Mouse (Mus musculus): ENCODE measurements at regions not wholly inside any gene's neighbourhood (a gene's known extent, or its start where the extent isn't known, plus 50 kb on each side); places are given as distances from the start of the nearest gene placed in this dataset.

DNA sequence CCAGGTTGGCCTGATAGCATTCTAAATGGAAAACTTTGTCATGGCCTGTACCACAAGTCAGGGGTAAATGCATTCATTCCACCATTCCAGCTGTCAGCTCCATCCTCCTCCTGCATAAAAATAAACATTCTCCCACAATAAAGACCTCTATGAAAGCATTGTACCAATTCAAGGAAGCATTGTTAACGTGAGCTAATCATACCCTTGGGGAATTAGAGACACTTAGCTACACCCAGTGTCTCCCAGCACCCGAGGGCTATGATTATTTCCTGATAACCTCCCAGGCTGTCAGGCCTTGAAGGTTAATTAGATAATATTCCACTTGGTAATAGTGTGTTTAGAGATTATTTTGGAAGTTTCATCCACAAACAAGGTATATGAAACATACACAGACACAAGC, 182.1 kb downstream of the Ppp1r3a start:
- Histone ChIP-seq H3K36me3 (ENCODE audit: control insufficient read depth, insufficient read depth) (no peaks in the 10 kb centered on the region), H3K4me2 (ENCODE audit: low read depth) (no peak overlapping the region), H3K79me2 (ENCODE audit: control insufficient read depth, insufficient read depth) (no peaks in the 10 kb centered on the region), H3K27me3 (ENCODE audit: control insufficient read depth, insufficient read depth, insufficient read length) (no peaks in the 10 kb centered on the region), H3K4me3 (no peak overlapping the region), H3ac (ENCODE audit: control insufficient read depth, insufficient read length) (no peak overlapping the region)
- TF ChIP-seq POLR2A (IDR thresholded peaks at IDR 0.05; ENCODE audit: insufficient read length, low read depth) (no peak), TCF12 (IDR thresholded peaks at IDR 0.05; ENCODE audit: insufficient read depth, poor library complexity, severe bottlenecking) (no peak), E2F4 (IDR thresholded peaks at IDR 0.05; ENCODE audit: insufficient read depth) (no peak), MAX (IDR thresholded peaks at IDR 0.05; ENCODE audit: low read depth) (no peak), USF1 (IDR thresholded peaks at IDR 0.05; ENCODE audit: low read depth) (no peak), REST (IDR thresholded peaks at IDR 0.05; ENCODE audit: insufficient read depth, insufficient read length) (no peak), MYOG (IDR thresholded peaks at IDR 0.05; ENCODE audit: control insufficient read depth in 1 of 3, insufficient read depth in 1 of 3, insufficient read length in 2 of 3, low read depth in 2 of 3) (no peak), SRF (IDR thresholded peaks at IDR 0.05; ENCODE audit: control insufficient read depth, insufficient read length, low read depth) (no peak), POLR2AphosphoS2 (IDR thresholded peaks at IDR 0.05; ENCODE audit: insufficient read length, low read depth) (no peak), TCF3 (IDR thresholded peaks at IDR 0.05; ENCODE audit: insufficient read length, low read depth) (no peak), CEBPB (IDR thresholded peaks at IDR 0.05; ENCODE audit: insufficient read depth, poor library complexity, severe bottlenecking) (no peak), MYOD1 (IDR thresholded peaks at IDR 0.05; ENCODE audit: control insufficient read depth in 1 of 3, insufficient read length in 2 of 3, low read depth in 2 of 3) (no peak)

DNA sequence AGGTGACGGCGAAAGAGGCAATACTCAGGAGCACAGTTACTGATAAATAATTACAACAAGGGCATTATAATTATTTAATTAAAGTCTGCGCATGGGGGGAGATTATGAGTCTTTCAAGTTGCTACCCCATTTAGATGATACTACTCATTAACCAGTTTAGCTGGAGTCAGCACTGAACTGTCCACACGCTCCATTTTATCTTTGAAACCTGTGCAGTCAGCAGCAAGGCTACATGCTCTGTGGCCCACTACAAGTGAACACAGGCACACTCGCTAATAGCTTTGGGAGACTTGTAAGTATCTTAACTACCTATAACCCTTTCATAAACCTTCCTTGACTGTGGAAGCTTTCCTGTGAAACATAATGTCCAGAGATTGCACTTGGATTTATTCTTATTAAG, 214.7 kb downstream of the Ppp1r3a start:
- H3K4me2 ChIP-seq (ENCODE audit: low read depth), result no peak overlapping the region
- TF ChIP-seq MAX (IDR thresholded peaks at IDR 0.05; ENCODE audit: low read depth) (no peak), E2F4 (IDR thresholded peaks at IDR 0.05; ENCODE audit: insufficient read depth) (no peak), MYOD1 (IDR thresholded peaks at IDR 0.05; ENCODE audit: control insufficient read depth in 1 of 3, insufficient read length in 2 of 3, low read depth in 2 of 3) (no peak), MYOG (IDR thresholded peaks at IDR 0.05; ENCODE audit: control insufficient read depth in 1 of 3, insufficient read depth in 1 of 3, insufficient read length in 2 of 3, low read depth in 2 of 3) (no peak), CEBPB (IDR thresholded peaks at IDR 0.05; ENCODE audit: insufficient read depth, poor library complexity, severe bottlenecking) (no peak), REST (IDR thresholded peaks at IDR 0.05; ENCODE audit: insufficient read depth, insufficient read length) (no peak), SRF (IDR thresholded peaks at IDR 0.05; ENCODE audit: control insufficient read depth, insufficient read length, low read depth) (no peak), USF1 (IDR thresholded peaks at IDR 0.05; ENCODE audit: low read depth) (no peak), POLR2A (IDR thresholded peaks at IDR 0.05; ENCODE audit: insufficient read length, low read depth) (no peak), TCF12 (IDR thresholded peaks at IDR 0.05; ENCODE audit: insufficient read depth, poor library complexity, severe bottlenecking) (no peak)
- H3ac ChIP-seq (ENCODE audit: control insufficient read depth, insufficient read length), result no peak overlapping the region
- no peak overlapping the region for H3K4me3 ChIP-seq
- H3K36me3 ChIP-seq (ENCODE audit: control insufficient read depth, insufficient read depth), result no peaks in the 10 kb centered on the region
- no peaks in the 10 kb centered on the region for H3K79me2 ChIP-seq (ENCODE audit: control insufficient read depth, insufficient read depth)
- H3K27me3 ChIP-seq (ENCODE audit: control insufficient read depth, insufficient read depth, insufficient read length), result no peaks in the 10 kb centered on the region

DNA sequence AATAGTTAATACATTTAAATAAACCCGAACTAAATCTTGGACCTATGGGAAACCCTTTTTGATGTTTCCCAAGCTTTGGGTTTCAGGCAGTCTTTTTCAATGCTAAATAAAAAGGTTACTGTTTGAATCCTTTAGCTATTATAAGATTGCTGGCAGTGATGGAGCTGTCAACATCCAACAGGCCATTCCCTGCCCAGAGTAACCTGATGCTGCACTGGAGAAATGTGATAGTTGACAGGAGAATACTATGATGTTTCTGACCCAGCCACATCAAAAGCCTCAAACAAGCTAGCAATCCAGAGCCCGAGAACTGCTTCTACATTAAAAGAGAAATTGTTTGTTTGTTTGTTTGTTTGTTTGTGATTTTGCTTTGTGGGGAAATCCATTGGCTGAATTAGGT, 226.0 kb downstream of the Ppp1r3a start:
- Histone ChIP-seq H3K36me3 (ENCODE audit: control insufficient read depth, insufficient read depth) (no peaks in the 10 kb centered on the region), H3K79me2 (ENCODE audit: control insufficient read depth, insufficient read depth) (no peaks in the 10 kb centered on the region), H3K4me3 (no peak overlapping the region), H3ac (ENCODE audit: control insufficient read depth, insufficient read length) (no peak overlapping the region), H3K27me3 (ENCODE audit: control insufficient read depth, insufficient read depth, insufficient read length) (no peaks in the 10 kb centered on the region), H3K4me2 (ENCODE audit: low read depth) (no peak overlapping the region)
- TF ChIP-seq E2F4 (IDR thresholded peaks at IDR 0.05; ENCODE audit: insufficient read depth) (no peak), REST (IDR thresholded peaks at IDR 0.05; ENCODE audit: insufficient read depth, insufficient read length) (no peak), POLR2AphosphoS2 (IDR thresholded peaks at IDR 0.05; ENCODE audit: insufficient read length, low read depth) (no peak), USF1 (IDR thresholded peaks at IDR 0.05; ENCODE audit: low read depth) (no peak), TCF12 (IDR thresholded peaks at IDR 0.05; ENCODE audit: insufficient read depth, poor library complexity, severe bottlenecking) (no peak), POLR2A (IDR thresholded peaks at IDR 0.05; ENCODE audit: insufficient read length, low read depth) (no peak), TCF3 (IDR thresholded peaks at IDR 0.05; ENCODE audit: insufficient read length, low read depth) (no peak), SRF (IDR thresholded peaks at IDR 0.05; ENCODE audit: control insufficient read depth, insufficient read length, low read depth) (no peak), MYOG (IDR thresholded peaks at IDR 0.05; ENCODE audit: control insufficient read depth in 1 of 3, insufficient read depth in 1 of 3, insufficient read length in 2 of 3, low read depth in 2 of 3) (no peak), CEBPB (IDR thresholded peaks at IDR 0.05; ENCODE audit: insufficient read depth, poor library complexity, severe bottlenecking) (no peak), MYOD1 (IDR thresholded peaks at IDR 0.05; ENCODE audit: control insufficient read depth in 1 of 3, insufficient read length in 2 of 3, low read depth in 2 of 3) (no peak), MAX (IDR thresholded peaks at IDR 0.05; ENCODE audit: low read depth) (no peak)

DNA sequence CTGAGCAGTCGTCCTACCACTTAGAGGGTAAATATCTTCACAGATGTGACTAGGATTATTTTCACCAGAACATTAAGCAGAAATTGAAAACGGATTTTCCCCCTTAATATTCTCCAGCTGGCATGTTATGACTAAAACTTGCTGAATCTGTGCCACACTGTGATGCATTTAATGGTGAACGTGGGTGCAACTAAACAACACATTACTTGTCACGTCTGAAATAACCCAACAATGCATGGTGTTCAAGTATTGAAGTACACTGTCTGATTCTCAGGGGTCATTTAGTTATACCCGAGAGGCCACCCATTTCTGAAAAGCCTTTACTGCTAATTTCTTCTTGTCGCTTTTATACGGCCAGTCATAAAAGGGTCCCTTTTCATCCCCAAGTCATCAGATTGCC, 226.5 kb downstream of the Ppp1r3a start:
- TF ChIP-seq USF1 (IDR thresholded peaks at IDR 0.05; ENCODE audit: low read depth) (no peak), MAX (IDR thresholded peaks at IDR 0.05; ENCODE audit: low read depth) (no peak), POLR2AphosphoS2 (IDR thresholded peaks at IDR 0.05; ENCODE audit: insufficient read length, low read depth) (no peak), POLR2A (IDR thresholded peaks at IDR 0.05; ENCODE audit: insufficient read length, low read depth) (no peak), CEBPB (IDR thresholded peaks at IDR 0.05; ENCODE audit: insufficient read depth, poor library complexity, severe bottlenecking) (no peak), SRF (IDR thresholded peaks at IDR 0.05; ENCODE audit: control insufficient read depth, insufficient read length, low read depth) (no peak), MYOD1 (IDR thresholded peaks at IDR 0.05; ENCODE audit: control insufficient read depth in 1 of 3, insufficient read length in 2 of 3, low read depth in 2 of 3) (no peak), TCF12 (IDR thresholded peaks at IDR 0.05; ENCODE audit: insufficient read depth, poor library complexity, severe bottlenecking) (no peak), MYOG (IDR thresholded peaks at IDR 0.05; ENCODE audit: control insufficient read depth in 1 of 3, insufficient read depth in 1 of 3, insufficient read length in 2 of 3, low read depth in 2 of 3) (no peak), TCF3 (IDR thresholded peaks at IDR 0.05; ENCODE audit: insufficient read length, low read depth) (no peak), REST (IDR thresholded peaks at IDR 0.05; ENCODE audit: insufficient read depth, insufficient read length) (no peak), E2F4 (IDR thresholded peaks at IDR 0.05; ENCODE audit: insufficient read depth) (no peak)
- no peaks in the 10 kb centered on the region for H3K36me3 ChIP-seq (ENCODE audit: control insufficient read depth, insufficient read depth)
- H3K4me2 ChIP-seq (ENCODE audit: low read depth), result no peak overlapping the region
- H3ac ChIP-seq (ENCODE audit: control insufficient read depth, insufficient read length), result no peak overlapping the region
- no peaks in the 10 kb centered on the region for H3K79me2 ChIP-seq (ENCODE audit: control insufficient read depth, insufficient read depth)
- no peaks in the 10 kb centered on the region for H3K27me3 ChIP-seq (ENCODE audit: control insufficient read depth, insufficient read depth, insufficient read length)
- no peak overlapping the region for H3K4me3 ChIP-seq
